ENCODE assay signal across 10 mouse cellular contexts in the genomic region with DNA sequence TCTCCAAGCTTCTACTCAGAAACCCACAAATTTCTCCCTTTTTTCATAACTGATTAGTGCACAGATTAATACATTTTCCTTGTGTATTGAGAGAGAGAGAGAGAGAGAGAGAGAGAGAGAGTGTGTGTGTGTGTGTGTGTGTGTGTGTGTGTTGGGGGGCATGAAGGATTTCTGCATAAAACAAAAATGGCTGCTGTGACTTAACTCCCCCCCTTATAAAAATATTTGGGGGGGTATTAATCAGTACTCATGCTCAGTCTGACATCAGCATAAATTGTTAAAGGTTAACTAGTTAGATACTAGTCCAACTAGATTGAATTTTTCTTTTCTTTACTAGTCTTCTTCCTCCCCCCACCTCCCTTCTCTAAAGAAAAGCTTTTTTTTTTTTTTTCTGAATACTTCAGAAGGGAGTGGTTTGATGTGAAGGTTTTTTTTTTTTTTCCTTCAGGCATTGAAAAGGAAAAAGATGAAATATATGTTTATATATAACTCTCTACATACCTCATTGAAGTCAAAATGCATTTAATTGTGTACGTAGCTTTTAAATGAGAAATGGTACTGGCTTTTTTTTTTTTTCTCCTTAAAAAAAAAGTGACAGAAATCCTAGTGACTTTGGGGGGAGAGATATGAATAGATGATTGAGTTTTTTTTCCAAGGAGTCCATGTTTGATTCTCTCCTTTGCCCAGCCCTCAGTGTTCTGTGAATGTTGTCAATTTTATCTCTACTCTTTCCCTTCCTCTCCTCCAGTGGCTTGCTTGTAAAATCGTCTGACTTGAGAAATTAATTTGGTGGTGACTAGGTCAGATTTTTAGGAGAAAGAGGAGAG. TPM values are rescaled to one million over a fixed set of nuclear protein-coding genes. Genes with fewer than 3 reads are reported as not detected.
DNase-seq lines count a peak whose midpoint lies in the region; ATAC-seq and TF ChIP-seq lines count a peak whose summit lies in the region.
"Had no signal": no experiment of that assay in that cellular context is flagged by ENCODE, and none has a peak within 500 bp of the region (broad histone marks: within the 10 kb centered on the region; RNA-seq: fewer than 3 reads in every experiment).

No protein-coding gene starts in this region.

- H3K27me3 ChIP-seq in heart, embryonic 16.5 days (ENCODE audit: control insufficient read depth, insufficient read depth, low read length): no peaks in the 10 kb centered on the region
- H3K27me3 ChIP-seq in hindbrain, postnatal 0 days (ENCODE audit: insufficient read depth, low read length): no peaks in the 10 kb centered on the region
- no peaks in the 10 kb centered on the region for H3K27me3 ChIP-seq in midbrain, embryonic 16.5 days (ENCODE audit: control insufficient read depth, insufficient read depth, low read depth, low read length)

- H3K4me2 ChIP-seq in heart, embryonic 16.5 days (ENCODE audit: low read depth, low read length): peak overlapping the region; percentile 93
- peak overlapping the region; percentile 93 for H3K4me2 ChIP-seq in hindbrain, postnatal 0 days (ENCODE audit: low read depth, low read length)
- peak overlapping the region; percentile 96 for H3K4me2 ChIP-seq in midbrain, embryonic 16.5 days (ENCODE audit: low read length)

- H3K4me1 ChIP-seq in heart, embryonic 16.5 days (ENCODE audit: control insufficient read depth, insufficient read depth, low read length): peaks cover 39% of the 10 kb centered on the region
- peaks cover 18% of the 10 kb centered on the region for H3K4me1 ChIP-seq in hindbrain, postnatal 0 days (ENCODE audit: insufficient read depth, low read length)
- H3K4me1 ChIP-seq in midbrain, embryonic 16.5 days (ENCODE audit: control insufficient read depth, insufficient read depth, low read length): peaks cover 29% of the 10 kb centered on the region

- intact Hi-C loops in left cerebral cortex, postnatal 4 days (cut with DNase I): no loop called here

- peak overlapping the region; percentile 62 for H3K27ac ChIP-seq in heart, embryonic 16.5 days (ENCODE audit: low read length)
- H3K27ac ChIP-seq in hindbrain, postnatal 0 days: peak overlapping the region; percentile 98
- H3K27ac ChIP-seq in midbrain, embryonic 16.5 days (ENCODE audit: low read length): peak overlapping the region; percentile 100

- no peak for TF ChIP-seq CTCF in brain, embryonic 14.5 days (IDR thresholded peaks at IDR 0.05; ENCODE audit: borderline replicate concordance, extremely low read depth, insufficient read depth, insufficient read length)
- TF ChIP-seq CTCF in hindbrain, postnatal 0 days (IDR thresholded peaks at IDR 0.05; ENCODE audit: low read depth): no peak

- 44% methylated on average over 2 of the region's 2 CpGs for WGBS in heart, embryonic 16.5 days
- 22% methylated on average over 2 of the region's 2 CpGs for WGBS in hindbrain, postnatal 0 days
- WGBS in midbrain, embryonic 16.5 days: 13% methylated on average over 2 of the region's 2 CpGs

- H3K9me3 ChIP-seq in heart, embryonic 16.5 days (replicated peaks; ENCODE audit: control insufficient read depth, low read length): no peaks in the 10 kb centered on the region
- H3K9me3 ChIP-seq in hindbrain, postnatal 0 days (ENCODE audit: low read length): no peaks in the 10 kb centered on the region
- no peaks in the 10 kb centered on the region for H3K9me3 ChIP-seq in midbrain, embryonic 16.5 days (replicated peaks; ENCODE audit: control insufficient read depth, low read length, poor library complexity, severe bottlenecking)
- H3K9me3 ChIP-seq: G1E had no signal

- TF ChIP-seq POLR2A in brain, embryonic 14.5 days (IDR thresholded peaks at IDR 0.05; ENCODE audit: borderline replicate concordance, extremely low read depth, insufficient read depth, insufficient read length, poor library complexity, severe bottlenecking): no peak

- no peak overlapping the region for H3K9ac ChIP-seq in heart, embryonic 16.5 days (ENCODE audit: low read length)
- H3K9ac ChIP-seq in hindbrain, postnatal 0 days (replicated peaks; ENCODE audit: low read length): peak overlapping the region; percentile 99; the same call in 1 of the 2 replicates
- peak overlapping the region; percentile 100 for H3K9ac ChIP-seq in midbrain, embryonic 16.5 days (ENCODE audit: low read depth, low read length)

- DNase-seq in heart, adult 11 months: no peak
- DNase-seq in brain, embryonic 14.5 days (ENCODE audit: low read depth): peak; percentile 61
- DNase-seq in hindbrain, postnatal 0 days (ENCODE audit: low spot score): peak; percentile 27
- DNase-seq in cerebellum, adult 8-10 months: no peak
- no peak for DNase-seq in left cerebral cortex, postnatal 4 days
- DNase-seq in layer of hippocampus, postnatal 25 days (ENCODE audit: extremely low spot score in 1 of 2, low spot score in 1 of 2): no peak
- DNase-seq: lung, postnatal 36 days had no signal

- H3K4me3 ChIP-seq in heart, embryonic 16.5 days (ENCODE audit: low read length): no peak overlapping the region; the same call in 1 of the 2 replicates
- peak overlapping the region; percentile 79 for H3K4me3 ChIP-seq in hindbrain, postnatal 0 days (ENCODE audit: low read length)
- peak overlapping the region; percentile 92 for H3K4me3 ChIP-seq in midbrain, embryonic 16.5 days (ENCODE audit: low read depth, low read length)

- ATAC-seq in heart, embryonic 16.5 days (replicated peaks; ENCODE audit: extremely low read depth, insufficient read depth, low FRiP score): no peak
- no peak for ATAC-seq in hindbrain, postnatal 0 days
- ATAC-seq in midbrain, embryonic 16.5 days: no peak

- no peaks in the 10 kb centered on the region for H3K36me3 ChIP-seq in heart, embryonic 16.5 days (ENCODE audit: control insufficient read depth, insufficient read depth)
- H3K36me3 ChIP-seq in hindbrain, postnatal 0 days (ENCODE audit: insufficient read depth, low read length): no peaks in the 10 kb centered on the region
- no peaks in the 10 kb centered on the region for H3K36me3 ChIP-seq in midbrain, embryonic 16.5 days (ENCODE audit: control insufficient read depth, insufficient read depth, low read length)

RNA-seq across cellular contexts. Expression of a gene that starts 1.0 kb away (rescaled TPM):
- 13.3 and 19.8 TPM in 2 replicates for polyA plus RNA-seq in heart, embryonic 16.5 days (2015; fragmentation: Nextera tagmentation; extraction: Ambion mirVana)
- 321 and 358 TPM in 2 replicates for polyA plus RNA-seq in brain, embryonic 14.5 days (2012; rRNA removed)
- 252 and 255 TPM in 2 replicates for total RNA-seq in hindbrain, postnatal 0 days (2014; rRNA removed)
- 46.6 and 49.7 TPM in 2 replicates for polyA plus RNA-seq in hindbrain, postnatal 0 days (2015; fragmentation: Nextera tagmentation; extraction: Ambion mirVana)
- polyA plus RNA-seq in midbrain, embryonic 16.5 days (2015; fragmentation: Nextera tagmentation; extraction: Ambion mirVana): 82.8 and 86.1 TPM in 2 replicates
- total RNA-seq in left cerebral cortex, postnatal 4 days (2021): 100 to 1,000 TPM; 552 to 572 TPM
- total RNA-seq in layer of hippocampus, postnatal 25 days (2021): 100 to 1,000 TPM; 504 to 538 TPM

RNA-seq across cellular contexts. Expression of a gene that starts 25.1 kb away (rescaled TPM):
- polyA plus RNA-seq in heart, embryonic 16.5 days (2015; fragmentation: Nextera tagmentation; extraction: Ambion mirVana): 134 and 135 TPM in 2 replicates
- 84.1 and 111 TPM in 2 replicates for polyA plus RNA-seq in brain, embryonic 14.5 days (2012; rRNA removed)
- total RNA-seq in hindbrain, postnatal 0 days (2014; rRNA removed): 77.1 and 99.0 TPM in 2 replicates
- 162 and 163 TPM in 2 replicates for polyA plus RNA-seq in hindbrain, postnatal 0 days (2015; fragmentation: Nextera tagmentation; extraction: Ambion mirVana)
- polyA plus RNA-seq in midbrain, embryonic 16.5 days (2015; fragmentation: Nextera tagmentation; extraction: Ambion mirVana): 86.2 and 89.6 TPM in 2 replicates
- total RNA-seq in left cerebral cortex, postnatal 4 days (2021): 10 to 100 TPM; 60.2 to 63.9 TPM
- total RNA-seq in layer of hippocampus, postnatal 25 days (2021): 100 to 1,000 TPM; 100 to 116 TPM

RNA-seq across cellular contexts. Expression of a gene that starts 25.2 kb away (rescaled TPM):
- 25.4 and 27.6 TPM in 2 replicates for polyA plus RNA-seq in heart, embryonic 16.5 days (2015; fragmentation: Nextera tagmentation; extraction: Ambion mirVana)
- polyA plus RNA-seq in brain, embryonic 14.5 days (2012; rRNA removed): 26.7 and 28.7 TPM in 2 replicates
- 21.8 and 26.9 TPM in 2 replicates for total RNA-seq in hindbrain, postnatal 0 days (2014; rRNA removed)
- 18.5 and 22.2 TPM in 2 replicates for polyA plus RNA-seq in hindbrain, postnatal 0 days (2015; fragmentation: Nextera tagmentation; extraction: Ambion mirVana)
- polyA plus RNA-seq in midbrain, embryonic 16.5 days (2015; fragmentation: Nextera tagmentation; extraction: Ambion mirVana): 27.1 and 28.9 TPM in 2 replicates
- 10 to 100 TPM; 36.3 to 41.1 TPM for total RNA-seq in left cerebral cortex, postnatal 4 days (2021)
- 10 to 100 TPM; 40.8 to 43.6 TPM for total RNA-seq in layer of hippocampus, postnatal 25 days (2021)

RNA-seq across cellular contexts. Expression of a gene that starts 27.8 kb away (rescaled TPM):
- 39.6 and 45.2 TPM in 2 replicates for polyA plus RNA-seq in heart, embryonic 16.5 days (2015; fragmentation: Nextera tagmentation; extraction: Ambion mirVana)
- polyA plus RNA-seq in brain, embryonic 14.5 days (2012; rRNA removed): 5.7 TPM in 2 replicates
- total RNA-seq in hindbrain, postnatal 0 days (2014; rRNA removed): 3.8 and 4.3 TPM in 2 replicates
- 8.7 and 9.5 TPM in 2 replicates for polyA plus RNA-seq in hindbrain, postnatal 0 days (2015; fragmentation: Nextera tagmentation; extraction: Ambion mirVana)
- 5.2 and 5.9 TPM in 2 replicates for polyA plus RNA-seq in midbrain, embryonic 16.5 days (2015; fragmentation: Nextera tagmentation; extraction: Ambion mirVana)
- total RNA-seq in left cerebral cortex, postnatal 4 days (2021): 1 to 10 TPM; 3.1 to 4.2 TPM
- 1 to 10 TPM; 2.5 TPM for total RNA-seq in layer of hippocampus, postnatal 25 days (2021)

RNA-seq across cellular contexts. Expression of a gene that starts 29.9 kb away (rescaled TPM):
- 6.5 TPM in 2 replicates for polyA plus RNA-seq in heart, embryonic 16.5 days (2015; fragmentation: Nextera tagmentation; extraction: Ambion mirVana)
- polyA plus RNA-seq in brain, embryonic 14.5 days (2012; rRNA removed): 82.8 and 115 TPM in 2 replicates
- 127 and 141 TPM in 2 replicates for total RNA-seq in hindbrain, postnatal 0 days (2014; rRNA removed)
- 234 and 241 TPM in 2 replicates for polyA plus RNA-seq in hindbrain, postnatal 0 days (2015; fragmentation: Nextera tagmentation; extraction: Ambion mirVana)
- polyA plus RNA-seq in midbrain, embryonic 16.5 days (2015; fragmentation: Nextera tagmentation; extraction: Ambion mirVana): 297 and 334 TPM in 2 replicates
- 10 to 100 TPM; 77.3 to 89.1 TPM for total RNA-seq in left cerebral cortex, postnatal 4 days (2021)
- 100 to 1,000 TPM; 103 to 110 TPM for total RNA-seq in layer of hippocampus, postnatal 25 days (2021)
- polyA plus RNA-seq: G1E had no signal

Comparison
In these comparisons a context has a peak if more than half of its experiments do, and no peak if none do; other contexts are left out.
1. DNase-seq: peak in brain, embryonic 14.5 days (single experiment) and hindbrain, postnatal 0 days (single experiment); none in heart, adult 11 months (single experiment), cerebellum, adult 8-10 months (single experiment), left cerebral cortex, postnatal 4 days (single experiment) and layer of hippocampus, postnatal 25 days (0 of 2).
2. Peak in every context shown above with its lines, with median percentiles within 50 percentile points of each other: H3K27ac ChIP-seq and H3K4me2 ChIP-seq.